Mouse (Mus musculus) erythroid progenitor cell, adult 5-6 weeks (primary cell): ENCODE data around the gene Cracr2b. TPM values are rescaled to one million over a fixed set of nuclear protein-coding genes. Genes with fewer than 3 reads are reported as not detected.

Experiments used
- ATAC-seq: replicated peaks from 2 replicates; pipeline ENCODE4 v1.8.0; 2016; ENCODE audit warnings: moderate number of reproducible peaks, mild to moderate bottlenecking, moderate TSS enrichment, inconsistent platforms; ENCODE audit not compliant: poor library complexity, low FRiP score, severe bottlenecking
- total RNA-seq, 2 experiments: library from RNA; stranded (forward) in 1 of 2; stranded (reverse) in 1 of 2; fragments of 150-400 nt in 1 of 2; fragments of 186-747, 209-891 nt in 1 of 2; gene quantifications; 2 replicates each; pipeline versions ENCODE4 v1.2.3 to v1.2.4; 2015 to 2017; ENCODE audit warnings: low replicate concordance in 2 of 2

The Cracr2b gene
- total RNA-seq, 2 experiments from 2014 or later, result 3.3 TPM; not detected in 1

DNA sequence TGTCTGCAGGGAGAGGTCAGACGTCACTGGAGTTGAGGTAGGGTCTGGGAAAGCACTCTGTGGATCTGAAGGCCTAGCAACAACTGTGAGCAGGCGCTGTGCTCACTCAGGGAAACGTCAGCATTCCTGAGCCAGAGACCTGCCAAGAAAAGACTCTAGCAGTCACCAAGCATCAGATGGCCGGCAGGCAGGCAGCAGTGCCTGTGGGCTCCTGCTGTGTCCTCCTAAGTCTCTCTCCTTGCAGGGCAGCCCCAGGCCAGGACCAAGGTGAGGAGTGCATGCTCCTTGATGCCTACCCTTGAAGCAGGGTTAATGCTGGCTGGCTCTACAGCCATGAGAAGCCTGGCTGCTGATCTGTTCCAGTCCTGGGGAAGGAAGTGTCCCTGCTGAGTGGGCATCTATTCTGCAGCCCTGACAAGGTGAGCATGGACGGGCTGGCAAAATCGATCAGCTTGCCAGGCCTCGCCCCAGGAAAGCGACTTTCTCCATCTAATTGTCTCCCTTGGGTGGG lies 49.8 kb downstream of the Cracr2b start:
- ATAC-seq, result no peak

Other genes with a start within 250 kb of the Cracr2b start
- 1.8 TPM in 1 of 2 replicates, not detected in the other for gene Lmntd2, start 247.0 kb upstream of the Cracr2b start, total RNA-seq (2015; ENCODE audit: low replicate concordance)
- gene Lmntd2, start 247.0 kb upstream of the Cracr2b start, total RNA-seq (2017; ENCODE audit: low replicate concordance), result 2.2 TPM in 1 of 2 replicates, not detected in the other
- gene Rassf7, start 245.2 kb upstream of the Cracr2b start, total RNA-seq (2015; ENCODE audit: low replicate concordance), result 33.1 and 33.9 TPM in 2 replicates
- 10.9 and 13.4 TPM in 2 replicates for gene Rassf7, start 245.2 kb upstream of the Cracr2b start, total RNA-seq (2017; ENCODE audit: low replicate concordance)
- 80.1 and 114 TPM in 2 replicates for gene Phrf1, start 232.3 kb upstream of the Cracr2b start, total RNA-seq (2015; ENCODE audit: low replicate concordance)
- 63.5 and 90.0 TPM in 2 replicates for gene Phrf1, start 232.3 kb upstream of the Cracr2b start, total RNA-seq (2017; ENCODE audit: low replicate concordance)
- 52.8 and 81.4 TPM in 2 replicates for gene Irf7, start 194.6 kb upstream of the Cracr2b start, total RNA-seq (2015; ENCODE audit: low replicate concordance)
- 68.6 and 76.5 TPM in 2 replicates for gene Irf7, start 194.6 kb upstream of the Cracr2b start, total RNA-seq (2017; ENCODE audit: low replicate concordance)
- gene Cdhr5, start 184.3 kb upstream of the Cracr2b start, total RNA-seq (2015; ENCODE audit: low replicate concordance), result not detected in 2 replicates
- gene Cdhr5, start 184.3 kb upstream of the Cracr2b start, total RNA-seq (2017; ENCODE audit: low replicate concordance), result not detected in 2 replicates
- gene Sct, start 182.0 kb upstream of the Cracr2b start, total RNA-seq (2015; ENCODE audit: low replicate concordance), result not detected in 2 replicates
- gene Sct, start 182.0 kb upstream of the Cracr2b start, total RNA-seq (2017; ENCODE audit: low replicate concordance), result not detected in 2 replicates
- not detected in 2 replicates for gene Drd4, start 169.1 kb upstream of the Cracr2b start, total RNA-seq (2015; ENCODE audit: low replicate concordance)
- not detected in 2 replicates for gene Drd4, start 169.1 kb upstream of the Cracr2b start, total RNA-seq (2017; ENCODE audit: low replicate concordance)
- 46.5 and 55.8 TPM in 2 replicates for gene Deaf1, start 133.4 kb upstream of the Cracr2b start, total RNA-seq (2015; ENCODE audit: low replicate concordance)
- 26.2 and 40.8 TPM in 2 replicates for gene Deaf1, start 133.4 kb upstream of the Cracr2b start, total RNA-seq (2017; ENCODE audit: low replicate concordance)
- 13.4 and 26.7 TPM in 2 replicates for gene Tmem80, start 133.4 kb upstream of the Cracr2b start, total RNA-seq (2015; ENCODE audit: low replicate concordance)
- 8.3 and 8.6 TPM in 2 replicates for gene Tmem80, start 133.4 kb upstream of the Cracr2b start, total RNA-seq (2017; ENCODE audit: low replicate concordance)
- not detected in 2 replicates for gene Eps8l2, start 122.2 kb upstream of the Cracr2b start, total RNA-seq (2015; ENCODE audit: low replicate concordance)
- gene Eps8l2, start 122.2 kb upstream of the Cracr2b start, total RNA-seq (2017; ENCODE audit: low replicate concordance), result 1.4 TPM in 1 of 2 replicates, not detected in the other
- gene Taldo1, start 68.9 kb upstream of the Cracr2b start, total RNA-seq (2015; ENCODE audit: low replicate concordance), result 108 and 138 TPM in 2 replicates
- 354 and 496 TPM in 2 replicates for gene Taldo1, start 68.9 kb upstream of the Cracr2b start, total RNA-seq (2017; ENCODE audit: low replicate concordance)
- gene Gatd1, start 47.0 kb upstream of the Cracr2b start, total RNA-seq (2015; ENCODE audit: low replicate concordance), result 3.4 and 14.4 TPM in 2 replicates
- 4.4 and 9.2 TPM in 2 replicates for gene Gatd1, start 47.0 kb upstream of the Cracr2b start, total RNA-seq (2017; ENCODE audit: low replicate concordance)
- gene Cend1, start 31.6 kb upstream of the Cracr2b start, total RNA-seq (2015; ENCODE audit: low replicate concordance), result not detected in 2 replicates
- not detected in 2 replicates for gene Cend1, start 31.6 kb upstream of the Cracr2b start, total RNA-seq (2017; ENCODE audit: low replicate concordance)
- gene Slc25a22, start 23.2 kb upstream of the Cracr2b start, total RNA-seq (2015; ENCODE audit: low replicate concordance), result 28.5 and 37.3 TPM in 2 replicates
- gene Slc25a22, start 23.2 kb upstream of the Cracr2b start, total RNA-seq (2017; ENCODE audit: low replicate concordance), result 1.4 and 7.1 TPM in 2 replicates
- gene Pidd1, start 17.1 kb upstream of the Cracr2b start, total RNA-seq (2015; ENCODE audit: low replicate concordance), result 34.2 and 34.4 TPM in 2 replicates
- gene Pidd1, start 17.1 kb upstream of the Cracr2b start, total RNA-seq (2017; ENCODE audit: low replicate concordance), result 14.0 and 19.1 TPM in 2 replicates
- gene Rplp2, start 13.7 kb upstream of the Cracr2b start, total RNA-seq (2015; ENCODE audit: low replicate concordance), result 970 and 1,246 TPM in 2 replicates
- gene Rplp2, start 13.7 kb upstream of the Cracr2b start, total RNA-seq (2017; ENCODE audit: low replicate concordance), result 1,462 and 2,252 TPM in 2 replicates
- 14.7 and 19.8 TPM in 2 replicates for gene Pnpla2, start 5.9 kb upstream of the Cracr2b start, total RNA-seq (2015; ENCODE audit: low replicate concordance)
- 4.2 and 8.3 TPM in 2 replicates for gene Pnpla2, start 5.9 kb upstream of the Cracr2b start, total RNA-seq (2017; ENCODE audit: low replicate concordance)
- 16.6 and 20.1 TPM in 2 replicates for gene Cd151, start 6.3 kb downstream of the Cracr2b start, total RNA-seq (2015; ENCODE audit: low replicate concordance)
- gene Cd151, start 6.3 kb downstream of the Cracr2b start, total RNA-seq (2017; ENCODE audit: low replicate concordance), result 24.1 and 30.7 TPM in 2 replicates
- 6.7 and 15.5 TPM in 2 replicates for gene Polr2l, start 14.0 kb downstream of the Cracr2b start, total RNA-seq (2015; ENCODE audit: low replicate concordance)
- 14.4 and 14.9 TPM in 2 replicates for gene Polr2l, start 14.0 kb downstream of the Cracr2b start, total RNA-seq (2017; ENCODE audit: low replicate concordance)
- 1.8 and 3.8 TPM in 2 replicates for gene Tspan4, start 14.1 kb downstream of the Cracr2b start, total RNA-seq (2015; ENCODE audit: low replicate concordance)
- gene Tspan4, start 14.1 kb downstream of the Cracr2b start, total RNA-seq (2017; ENCODE audit: low replicate concordance), result 2.2 and 8.0 TPM in 2 replicates
- 4.6 and 6.8 TPM in 2 replicates for gene Chid1, start 78.8 kb downstream of the Cracr2b start, total RNA-seq (2015; ENCODE audit: low replicate concordance)
- gene Chid1, start 78.8 kb downstream of the Cracr2b start, total RNA-seq (2017; ENCODE audit: low replicate concordance), result 6.8 and 10.8 TPM in 2 replicates
- gene Ap2a2, start 101.1 kb downstream of the Cracr2b start, total RNA-seq (2015; ENCODE audit: low replicate concordance), result 71.7 and 96.2 TPM in 2 replicates
- 108 and 150 TPM in 2 replicates for gene Ap2a2, start 101.1 kb downstream of the Cracr2b start, total RNA-seq (2017; ENCODE audit: low replicate concordance)
- gene Muc6, start 194.2 kb downstream of the Cracr2b start, total RNA-seq (2015; ENCODE audit: low replicate concordance), result not detected in 2 replicates
- under 0.01 TPM in 1 of 2 replicates, not detected in the other for gene Muc6, start 194.2 kb downstream of the Cracr2b start, total RNA-seq (2017; ENCODE audit: low replicate concordance)
- 9.4 and 93.1 TPM in 2 replicates for gene Muc2, start 229.2 kb downstream of the Cracr2b start, total RNA-seq (2015; ENCODE audit: low replicate concordance)
- gene Muc2, start 229.2 kb downstream of the Cracr2b start, total RNA-seq (2017; ENCODE audit: low replicate concordance), result 2.0 TPM in 1 of 2 replicates, not detected in the other